Mouse (Mus musculus) 3T3-L1 (cell line): ENCODE results near the gene Pakap.

Source experiments
- DNase-seq: peaks from one replicate; pipeline ENCODE4 v3.0.0-alpha.2; 2015; ENCODE audit warnings: low read depth, low spot score

Pakap gene

DNA sequence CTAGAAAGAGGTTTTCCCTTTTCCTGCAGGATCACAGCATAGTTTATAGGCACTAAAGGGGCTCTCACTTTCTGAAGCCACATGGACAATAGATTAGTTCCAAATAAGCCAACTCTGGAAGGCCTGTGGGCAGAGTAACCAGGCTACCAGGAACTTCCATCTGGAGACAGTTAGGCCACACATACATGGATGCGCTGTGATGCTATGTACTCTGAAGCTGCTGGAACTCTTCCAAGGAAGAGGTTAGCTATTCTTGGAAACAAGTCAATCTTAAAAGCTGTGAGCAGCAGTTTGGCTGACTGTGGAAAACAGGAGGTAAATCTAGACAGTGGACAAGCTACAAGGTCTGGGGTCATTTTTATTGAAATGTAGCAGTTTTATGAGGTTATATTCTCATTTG lies 196.4 kb downstream of the Pakap start:
- peak; percentile 93 for DNase-seq

DNA sequence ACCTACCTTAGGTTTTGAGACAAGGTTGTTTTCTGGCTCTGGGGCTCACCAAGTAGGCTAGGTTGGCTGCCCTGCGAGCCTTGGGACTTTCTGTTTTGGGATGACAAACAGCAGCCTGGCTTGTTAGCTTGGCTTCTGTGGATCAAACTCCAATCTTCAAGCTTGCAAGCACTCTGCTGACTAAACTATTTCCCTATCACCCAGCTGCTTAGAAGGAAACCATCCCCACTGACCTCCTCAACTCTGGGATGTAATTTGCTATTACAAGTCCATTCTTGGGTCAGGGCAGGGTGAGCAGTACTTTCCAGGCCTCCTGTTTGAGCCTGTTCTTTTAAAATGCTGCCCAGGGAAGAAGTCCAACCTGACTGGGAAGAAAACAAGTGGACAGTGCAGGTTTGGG lies 196.9 kb downstream of the Pakap start:
- DNase-seq = peak; percentile 57

DNA sequence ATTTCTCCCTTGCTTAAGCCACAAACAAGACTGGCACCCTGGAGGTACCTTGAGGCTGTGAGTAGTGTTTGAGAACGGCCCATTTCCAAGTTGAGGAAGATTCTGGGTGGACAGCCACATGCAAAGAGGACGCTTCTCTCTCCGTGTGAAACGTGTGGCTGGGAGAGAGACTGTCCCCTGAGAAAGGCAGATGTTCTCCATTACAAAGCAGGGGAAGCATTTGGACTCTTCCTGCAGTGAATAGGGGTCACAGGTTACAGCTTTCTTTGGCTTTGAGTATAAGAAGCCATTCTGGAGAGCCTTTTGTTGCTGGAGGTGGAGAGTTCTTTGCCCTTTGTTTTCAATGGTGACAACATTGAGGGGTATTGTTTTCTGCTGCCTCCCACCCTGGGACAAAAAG lies 197.8 kb downstream of the Pakap start:
- no peak for DNase-seq

DNA sequence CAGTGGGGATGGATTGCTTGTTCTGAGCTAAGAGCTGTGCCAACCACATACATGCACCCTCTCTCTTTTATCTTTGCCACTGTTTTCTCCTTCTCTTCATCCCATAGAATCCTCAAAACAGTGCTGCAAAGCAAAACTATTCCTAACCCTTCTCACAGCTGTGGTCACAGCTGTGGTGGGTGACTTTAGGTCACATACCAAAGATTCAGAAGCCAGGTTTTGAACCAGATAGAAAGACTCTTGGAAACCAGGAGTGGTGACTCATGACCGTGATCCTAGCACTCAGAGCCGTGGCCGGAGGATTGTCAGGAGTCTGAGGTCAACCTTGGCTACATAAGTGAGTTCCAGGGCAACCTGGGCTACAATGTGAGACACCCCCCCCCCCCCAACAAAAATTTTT lies 201.0 kb downstream of the Pakap start:
- DNase-seq = no peak

DNA sequence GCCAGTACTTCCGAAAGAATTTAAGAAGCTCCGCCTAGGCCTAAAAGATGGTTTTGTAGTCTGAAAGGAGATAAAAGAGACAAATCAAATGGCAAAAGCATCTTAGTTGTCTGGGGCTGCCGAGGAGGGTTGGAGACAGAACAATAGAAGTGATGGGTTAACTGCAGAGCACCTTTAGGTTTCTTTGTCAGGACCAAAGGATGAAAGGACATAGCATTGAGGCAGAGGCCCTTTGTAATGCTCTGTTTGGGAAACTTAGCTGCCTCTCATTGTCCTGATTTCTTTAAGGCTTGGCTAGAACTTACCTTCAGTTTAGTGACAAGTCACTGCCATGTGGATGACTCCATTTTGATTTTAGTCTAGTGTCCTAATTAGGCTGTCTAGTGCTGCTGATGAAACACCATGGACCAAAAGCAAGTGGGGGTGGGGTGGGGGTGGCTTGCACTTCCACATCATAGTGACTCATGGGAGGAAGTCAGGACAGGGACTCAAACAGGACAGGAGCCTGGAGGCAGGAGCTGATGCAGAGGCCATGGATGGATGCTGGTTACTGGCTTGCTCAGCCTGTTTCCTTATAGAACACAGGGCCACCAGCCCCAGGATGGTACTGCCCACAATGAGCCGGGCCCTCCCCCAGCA lies 202.3 kb downstream of the Pakap start:
- DNase-seq = peak; percentile 56

DNA sequence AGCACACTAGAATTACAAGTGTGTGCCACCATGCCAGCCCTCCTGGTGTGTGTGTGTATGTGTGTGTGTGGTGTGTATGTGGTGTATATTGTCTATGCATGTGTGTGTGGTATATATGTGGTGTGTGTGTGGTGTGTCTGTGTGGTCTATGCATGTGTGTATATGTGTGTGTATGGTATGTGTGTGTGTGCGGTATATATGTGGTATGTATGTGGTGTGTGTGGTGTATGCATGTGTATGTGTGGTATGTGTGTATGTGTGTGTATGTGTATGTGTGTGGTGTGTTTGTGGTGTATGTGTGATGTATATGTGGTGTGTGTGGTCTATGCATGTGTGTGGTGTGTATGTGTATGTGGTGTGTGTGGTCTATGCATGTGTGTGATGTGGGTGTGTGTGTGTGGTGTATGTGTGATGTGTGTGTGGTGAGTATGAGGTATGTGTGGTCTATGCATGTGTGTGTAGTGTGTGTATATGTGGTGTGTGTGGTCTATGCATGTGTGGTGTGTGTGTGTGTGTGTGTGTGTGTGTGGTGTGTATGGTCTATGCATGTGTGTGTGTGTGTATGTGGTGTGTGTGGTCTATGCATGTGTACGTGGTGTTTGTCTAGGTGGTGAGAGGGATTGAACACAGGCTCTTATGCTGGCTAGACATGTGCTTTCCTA lies 203.7 kb downstream of the Pakap start:
- DNase-seq = no peak

DNA sequence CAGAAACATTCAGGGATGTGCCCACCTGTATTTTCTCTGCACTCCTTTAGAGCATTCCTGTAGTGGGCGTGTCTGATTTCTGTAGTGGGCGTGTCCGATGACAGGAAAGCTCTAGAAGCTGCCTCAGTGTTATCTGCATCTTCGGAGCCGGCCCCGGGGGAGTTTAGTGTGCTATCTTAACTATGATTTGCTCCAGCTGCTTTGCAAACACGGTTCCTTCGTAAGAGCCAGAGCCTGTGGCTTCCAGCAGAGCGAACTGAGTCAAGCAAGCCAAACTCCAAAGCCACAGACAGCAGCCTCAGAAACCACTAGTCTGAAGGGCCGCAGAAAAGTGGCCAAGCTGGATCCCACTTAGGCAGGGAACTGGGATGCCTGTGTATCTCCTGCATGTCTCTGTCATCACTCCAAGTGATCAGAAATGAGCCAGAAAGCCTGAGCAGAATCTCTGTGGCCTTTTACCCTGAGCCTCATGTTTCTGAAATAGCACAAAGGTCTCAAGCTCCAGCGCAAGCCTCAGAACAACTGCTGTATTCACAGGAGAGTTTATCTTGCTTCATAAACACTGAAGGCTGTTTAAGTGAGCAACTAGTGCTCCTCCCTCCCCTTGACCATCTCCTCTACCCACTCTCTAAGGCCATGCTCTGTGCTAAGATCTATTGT lies 205.0 kb downstream of the Pakap start:
- DNase-seq = no peak

DNA sequence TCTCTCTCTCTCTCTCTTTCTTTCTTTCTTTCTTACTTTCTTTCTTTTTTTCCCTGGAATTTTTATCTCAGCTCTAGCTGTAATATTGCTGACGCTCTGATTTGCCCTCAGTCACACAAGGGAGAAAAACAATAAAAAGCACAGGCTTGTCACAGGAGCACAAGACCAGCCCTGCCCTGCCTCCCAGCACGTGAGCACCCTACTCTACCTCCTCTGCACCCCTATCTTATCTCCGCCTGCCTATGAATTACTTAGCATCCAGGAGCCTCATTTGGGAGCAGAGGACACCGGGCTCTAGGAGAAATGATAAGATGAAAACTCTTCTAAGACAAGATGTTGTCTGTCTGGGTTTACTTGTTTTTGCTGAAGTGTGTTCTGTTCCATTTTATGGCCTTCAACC lies 206.5 kb downstream of the Pakap start:
- DNase-seq = no peak

DNA sequence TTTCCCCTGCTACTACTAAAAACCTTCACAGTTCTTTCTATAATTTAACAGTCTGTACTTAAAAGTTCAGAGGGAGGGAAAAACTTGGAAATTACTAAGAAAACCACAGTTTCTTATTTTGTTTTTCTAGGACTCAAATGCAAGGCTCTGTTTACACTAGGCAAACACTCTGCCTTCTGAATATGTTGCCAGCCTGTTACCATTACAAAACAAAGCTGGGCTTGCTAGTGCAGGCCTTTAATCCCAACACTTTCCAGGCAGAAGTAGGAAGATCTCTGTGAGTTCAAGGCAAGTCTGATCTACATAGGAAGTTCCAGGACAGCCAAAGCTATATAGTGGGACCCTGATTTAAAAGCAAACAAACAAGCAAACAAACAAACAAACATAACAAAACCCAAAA lies 207.6 kb downstream of the Pakap start:
- no peak for DNase-seq

DNA sequence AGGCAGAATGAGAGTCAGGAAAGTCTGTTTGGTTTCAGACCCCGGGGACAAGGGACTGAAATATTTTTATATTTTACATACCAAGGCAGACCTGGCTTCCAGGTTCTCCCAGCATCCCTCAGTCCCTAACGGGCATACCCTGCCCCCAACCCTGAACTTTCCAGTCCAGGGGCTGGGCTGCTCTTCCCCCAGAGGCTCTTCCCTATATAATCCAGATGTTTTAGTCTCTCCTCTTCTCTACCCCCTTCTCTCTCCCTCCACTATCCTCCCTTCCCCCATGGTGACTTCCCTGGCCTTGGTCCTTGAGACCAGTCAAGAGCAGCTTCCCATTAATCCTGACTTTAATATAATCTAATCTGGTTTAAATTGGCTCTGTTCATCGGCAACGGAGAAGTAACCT lies 212.4 kb downstream of the Pakap start:
- no peak for DNase-seq

DNA sequence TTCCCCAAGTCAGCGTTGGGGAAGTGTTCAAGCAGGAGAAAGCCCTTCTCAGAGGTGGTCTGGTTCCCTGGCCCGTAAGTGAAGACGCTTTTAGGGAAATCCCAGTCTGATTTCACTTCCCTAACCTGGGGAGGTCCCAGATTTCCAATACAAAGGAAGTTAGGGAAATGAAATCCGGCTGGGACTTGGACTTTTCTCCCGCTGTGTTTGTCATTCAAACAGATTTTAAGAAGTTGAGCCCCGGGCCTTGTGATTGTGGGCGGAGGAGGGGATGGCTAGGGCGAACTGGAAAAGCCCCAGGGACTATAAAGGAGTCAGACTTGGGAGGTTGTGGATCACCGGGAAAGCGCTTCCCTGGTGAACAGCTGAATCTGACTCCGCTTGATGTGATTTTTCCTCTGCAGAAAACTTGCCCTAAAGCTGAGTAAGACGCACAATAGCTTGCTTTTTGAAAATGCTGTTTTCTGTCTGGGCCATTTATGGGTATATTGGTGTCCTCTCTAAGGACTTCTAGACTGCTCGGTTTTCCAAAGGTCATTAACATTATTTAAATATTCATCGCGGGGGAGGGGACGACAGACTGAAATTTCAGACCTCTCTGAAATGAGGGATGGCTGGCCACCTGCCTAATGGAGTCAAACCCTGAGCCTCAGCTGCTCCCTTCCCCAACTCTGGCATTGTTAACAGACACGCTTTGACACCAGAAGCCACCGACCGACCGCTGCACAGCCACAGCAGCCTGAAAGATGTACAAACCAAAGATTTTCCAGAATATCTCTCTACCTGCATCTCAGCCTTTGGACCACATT lies 213.1 kb downstream of the Pakap start:
- no peak for DNase-seq

DNA sequence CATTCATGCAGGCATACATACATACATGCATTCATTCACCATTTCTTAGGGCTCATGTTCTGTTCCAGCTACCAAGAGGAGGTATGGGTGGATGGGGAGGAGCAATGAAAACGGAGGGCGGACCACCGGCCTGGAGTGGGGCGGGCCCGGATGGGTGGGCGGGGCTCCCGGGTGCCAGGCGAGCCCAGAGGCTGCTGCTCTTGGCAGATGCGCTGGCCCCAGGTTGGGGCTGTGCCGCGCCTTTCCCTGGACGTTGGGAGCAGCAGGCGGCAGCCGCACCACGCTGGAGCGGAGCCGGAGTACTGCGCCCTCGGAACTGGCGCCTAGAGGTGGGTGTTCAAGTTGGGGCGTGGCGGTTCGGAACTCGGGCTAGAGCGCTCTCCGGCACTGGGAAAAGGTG lies 214.0 kb downstream of the Pakap start:
- DNase-seq = peak; percentile 75

DNA sequence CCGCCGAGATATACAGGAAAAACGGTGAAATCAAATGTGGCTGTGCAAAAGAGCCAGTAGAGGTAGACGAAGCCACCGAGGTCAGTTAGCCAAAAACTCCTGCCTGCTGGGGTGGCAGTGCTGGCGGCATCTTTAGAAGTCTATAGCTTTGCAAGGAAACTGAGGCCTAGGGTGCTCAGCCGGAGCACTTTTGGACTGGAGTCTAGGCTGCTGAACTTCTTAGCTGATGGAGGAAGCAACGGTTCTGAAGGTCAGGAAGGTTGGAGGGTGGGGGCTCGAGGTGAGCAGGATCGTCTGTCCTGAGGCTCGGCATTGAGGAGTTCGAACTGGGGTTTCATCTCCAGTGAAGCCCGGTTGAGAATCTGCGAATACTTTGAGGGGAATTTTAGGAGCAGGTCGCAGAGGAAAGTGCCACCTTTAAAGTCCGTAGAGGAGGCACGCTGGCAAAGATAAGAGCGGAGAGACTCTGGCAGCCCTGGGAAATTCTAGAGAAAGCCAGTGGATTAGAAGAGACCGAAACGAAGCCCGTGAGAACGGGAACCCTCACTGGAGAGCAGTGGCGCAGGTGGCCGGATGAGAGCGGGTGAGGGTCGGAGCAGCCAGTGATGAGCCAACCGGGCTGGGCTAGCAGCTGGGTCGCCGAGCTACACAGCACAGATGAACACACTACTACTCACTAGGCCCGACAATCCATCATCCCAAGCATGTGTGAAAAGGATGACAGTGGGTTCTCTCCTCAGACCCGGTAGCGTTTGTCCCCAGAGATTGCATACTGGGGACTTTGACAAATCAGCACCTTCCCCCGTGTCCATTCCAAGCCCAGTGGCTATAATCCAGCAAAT lies 214.8 kb downstream of the Pakap start:
- no peak for DNase-seq

DNA sequence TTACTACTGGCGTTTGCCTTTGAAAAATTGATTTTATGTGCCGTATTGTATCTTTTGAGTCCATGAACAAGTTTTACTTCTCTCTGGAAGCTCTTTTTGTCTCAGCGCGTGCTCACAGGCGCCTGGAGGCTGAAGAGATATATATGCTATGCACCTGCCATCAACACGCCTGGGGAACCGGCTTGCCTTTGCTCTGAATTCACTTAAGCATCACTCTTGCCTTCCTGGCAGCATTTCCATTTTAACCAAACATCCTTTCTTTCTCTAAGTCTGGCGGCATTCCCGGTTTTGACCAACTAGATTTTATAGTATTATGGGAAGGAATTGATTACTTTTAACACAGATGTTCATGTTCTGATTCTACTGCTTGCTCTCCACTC lies 215.4 kb downstream of the Pakap start:
- DNase-seq = no peak

DNA sequence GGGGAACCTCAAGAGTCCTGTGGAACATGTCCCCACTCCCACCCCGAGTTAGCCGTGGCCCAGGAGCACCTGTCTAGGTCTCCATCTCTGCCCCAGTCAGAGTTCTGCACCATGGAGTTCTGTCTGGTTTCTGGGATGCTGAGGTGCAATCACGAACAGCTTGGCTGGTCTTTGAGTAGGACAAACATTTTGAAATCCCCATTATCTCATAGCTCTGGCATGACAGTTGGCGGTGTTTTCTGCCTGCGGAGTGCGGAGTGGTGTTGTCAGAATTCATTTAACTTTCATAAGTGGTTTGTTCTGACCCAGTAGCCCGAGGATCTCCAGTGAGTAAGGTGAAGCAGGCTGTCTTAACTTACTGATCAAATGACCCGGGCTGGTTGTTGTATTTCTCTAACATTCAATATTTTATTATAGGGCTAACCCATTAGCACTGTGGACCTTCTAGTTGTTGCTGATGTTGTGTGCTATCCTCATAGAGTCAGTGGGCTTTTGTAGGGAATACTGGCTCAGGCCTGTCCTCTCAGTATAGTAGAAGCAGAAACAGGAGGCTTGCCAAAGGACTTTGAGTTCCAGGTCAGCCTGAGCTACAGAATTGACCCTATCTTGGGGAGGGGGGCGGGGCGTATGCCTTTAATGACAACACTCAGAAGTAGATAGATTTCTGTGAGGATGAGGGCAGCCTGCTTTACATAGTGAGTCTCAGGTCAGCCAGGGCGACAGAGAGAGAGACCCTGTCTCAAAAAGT lies 216.0 kb downstream of the Pakap start:
- DNase-seq = peak; percentile 43

DNA sequence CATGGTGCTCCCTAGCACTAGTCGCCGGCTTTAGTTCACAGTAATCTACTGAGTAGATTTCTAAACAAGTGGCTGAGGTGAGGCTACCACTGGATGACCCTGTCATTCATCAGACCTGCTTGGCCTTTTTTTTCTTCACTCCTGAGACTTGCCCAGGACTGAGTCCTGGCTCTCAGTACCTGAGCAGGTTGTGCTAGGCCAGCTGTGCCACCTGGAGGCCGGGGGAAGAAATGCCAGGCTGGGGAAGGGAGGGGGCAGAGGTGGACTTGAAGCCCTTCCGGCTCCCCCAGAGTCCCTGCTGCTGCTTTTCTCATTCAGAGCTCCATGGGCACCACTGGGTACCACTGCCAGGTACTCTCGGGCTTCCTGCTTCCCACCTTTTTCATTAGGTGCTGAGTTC lies 220.7 kb downstream of the Pakap start:
- DNase-seq = no peak

DNA sequence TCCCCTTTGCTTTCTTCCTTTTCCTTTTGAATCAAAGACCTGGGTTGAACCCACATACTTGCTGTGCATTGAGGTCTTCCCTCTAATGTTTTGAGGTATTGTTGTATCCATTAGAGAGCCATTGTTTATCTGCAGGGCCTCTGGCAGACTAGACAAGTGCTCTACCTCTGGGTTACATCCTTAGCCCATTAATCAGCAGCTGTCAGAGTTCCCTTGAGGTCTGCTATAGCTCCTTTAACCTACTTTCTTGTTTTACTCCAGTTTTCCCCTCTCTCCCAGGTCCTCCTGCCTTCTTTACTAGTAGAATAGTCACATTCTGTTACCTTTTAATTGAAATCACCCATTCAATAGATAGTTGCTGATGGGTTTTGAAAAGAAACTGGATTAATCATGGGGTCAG lies 221.1 kb downstream of the Pakap start:
- peak; percentile 55 for DNase-seq

DNA sequence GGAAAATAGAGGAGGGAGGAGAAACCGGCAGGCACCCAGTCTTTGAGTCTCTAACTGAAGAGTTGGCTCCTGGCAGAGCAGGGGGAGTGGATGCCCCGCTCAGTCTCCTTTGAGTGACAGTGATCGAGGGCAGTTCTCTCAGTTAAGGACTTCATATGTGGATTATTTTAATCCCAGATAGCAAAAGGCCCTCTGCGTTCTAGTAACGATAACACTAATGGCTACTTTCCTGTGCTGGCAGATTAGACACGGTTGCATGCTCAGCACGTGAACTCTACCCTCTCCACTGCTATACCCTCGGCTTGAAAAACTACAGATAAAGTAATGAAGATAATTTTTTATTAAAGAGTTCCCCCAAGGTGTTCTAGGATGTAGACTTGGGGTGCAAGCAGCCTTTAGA lies 226.0 kb downstream of the Pakap start:
- no peak for DNase-seq

DNA sequence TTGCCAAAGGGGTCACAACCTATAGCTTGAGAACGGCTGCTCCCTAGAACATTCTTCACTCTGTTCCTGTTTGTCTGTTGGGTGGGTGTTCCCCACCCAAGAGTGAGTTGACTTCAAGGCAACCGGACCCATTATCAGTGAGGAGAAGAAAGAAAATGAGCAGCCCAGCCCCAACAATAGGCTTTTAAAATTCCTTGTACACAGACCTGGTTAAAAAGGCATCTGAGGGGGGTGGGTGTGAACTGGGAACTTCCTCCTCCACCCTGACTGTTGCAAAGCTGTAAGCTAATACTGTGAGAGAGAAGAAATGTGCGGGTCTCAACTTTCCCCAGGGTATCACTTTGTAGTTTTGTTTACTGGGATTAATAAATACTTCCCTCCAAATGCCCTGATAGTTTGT lies 226.6 kb downstream of the Pakap start:
- DNase-seq = no peak

DNA sequence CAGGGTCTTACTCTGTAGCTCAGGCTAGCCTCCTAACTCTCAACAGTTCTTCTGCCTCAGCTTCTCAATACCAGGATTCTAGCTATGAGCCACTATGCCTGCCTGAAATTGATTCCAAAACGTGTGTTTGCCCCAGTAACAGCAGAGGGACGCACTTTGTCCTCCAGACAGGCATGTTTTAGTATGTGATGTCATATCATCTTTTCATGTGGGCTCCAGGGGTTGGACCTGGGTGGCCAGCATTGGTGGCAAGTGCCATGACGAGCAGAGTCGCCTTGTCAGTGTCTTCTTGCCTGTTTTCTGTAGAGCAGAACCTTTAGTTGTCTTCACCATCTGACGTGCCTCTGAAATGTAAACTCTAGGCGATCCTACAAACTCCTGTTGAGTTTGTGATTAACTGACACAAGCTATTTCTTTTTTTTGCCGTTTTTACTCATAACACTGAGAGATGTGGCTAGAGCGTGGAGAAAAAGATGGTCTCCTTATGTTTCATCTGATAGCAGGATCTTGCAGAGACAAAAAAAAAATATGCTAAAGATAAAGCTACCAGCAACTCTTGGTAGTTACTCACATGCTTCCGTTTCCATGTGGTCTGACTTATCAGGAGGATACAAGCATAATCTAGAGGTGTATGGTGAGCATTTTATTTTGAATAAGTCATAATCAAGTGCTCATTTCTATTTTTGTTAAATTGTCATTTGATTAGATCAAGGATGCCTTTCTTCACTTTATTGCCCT lies 229.7 kb downstream of the Pakap start:
- peak; percentile 33 for DNase-seq
